Mouse (Mus musculus): ENCODE measurements around the gene Arl6ip4.

The Arl6ip4 gene

GRCm38 (mm10) chr5:124095077-124095581 is 20.8 kb upstream of the Arl6ip4 start:
- peak; percentile 79 for DNase-seq

DNA sequence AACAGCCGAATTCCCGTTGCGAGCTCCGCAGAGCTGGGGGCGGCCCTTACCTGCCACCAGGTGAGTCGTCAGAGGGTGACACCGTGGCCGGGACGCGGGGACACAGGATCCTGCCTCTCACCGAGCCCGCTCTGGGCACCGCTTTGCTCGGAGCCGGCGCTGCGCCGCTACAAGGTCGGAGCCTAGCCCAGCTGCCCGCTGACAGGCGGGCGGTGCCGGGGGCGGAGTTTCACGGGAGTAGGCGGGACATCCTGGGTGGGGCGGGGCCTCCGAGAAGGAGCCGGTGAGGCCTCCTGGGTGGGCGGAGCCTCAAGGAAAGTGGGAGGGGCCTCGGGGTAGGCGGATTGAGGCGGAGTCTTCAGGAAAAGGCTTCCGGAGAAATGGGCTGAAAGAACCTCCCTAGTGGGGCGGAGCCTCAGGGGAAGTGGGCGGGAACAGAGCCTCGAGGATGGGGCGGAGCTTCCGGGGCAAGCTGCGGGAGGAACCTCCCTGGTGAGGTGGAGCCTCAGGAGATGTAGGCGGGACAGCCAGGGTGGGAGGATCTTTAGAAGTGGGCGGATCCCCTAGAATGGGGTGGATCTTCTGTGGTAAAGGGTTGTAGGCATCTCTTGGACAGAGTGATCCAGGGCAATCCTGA is 20.2 kb upstream of the Arl6ip4 start, which contains the start of gene Abcb9:
Gene Abcb9 (minus strand): TSS at position 203 of the 637 bp plus-strand sequence.
- DNase-seq = peak; percentile 99

- DNase-seq = no peak
These were observed 17.0 kb upstream of the Arl6ip4 start for GRCm38 (mm10) chr5:124098923-124099322.

- no peak for DNase-seq
These were observed 15.5 kb upstream of the Arl6ip4 start for GRCm38 (mm10) chr5:124100128-124101044.

DNA sequence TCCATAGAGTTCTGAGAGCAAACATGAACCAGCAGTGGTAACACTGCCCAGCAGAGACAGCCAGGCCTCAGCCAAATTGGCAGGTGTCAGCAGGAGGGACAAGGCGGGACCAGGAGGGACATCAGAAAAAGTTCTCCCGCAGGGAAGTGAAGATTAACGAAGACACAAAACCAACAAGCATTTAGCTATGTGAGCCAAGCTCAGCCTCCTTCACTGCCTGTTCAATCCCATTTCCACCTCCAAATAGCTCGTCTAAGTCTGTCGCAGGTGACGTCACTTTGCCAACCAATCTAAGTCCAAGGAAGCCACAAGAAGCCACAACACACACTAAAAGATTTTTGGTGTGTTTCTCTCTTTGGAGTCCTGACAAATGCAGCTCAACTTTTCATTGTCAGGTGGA is 13.6 kb upstream of the Arl6ip4 start:
- no peak for DNase-seq

DNA sequence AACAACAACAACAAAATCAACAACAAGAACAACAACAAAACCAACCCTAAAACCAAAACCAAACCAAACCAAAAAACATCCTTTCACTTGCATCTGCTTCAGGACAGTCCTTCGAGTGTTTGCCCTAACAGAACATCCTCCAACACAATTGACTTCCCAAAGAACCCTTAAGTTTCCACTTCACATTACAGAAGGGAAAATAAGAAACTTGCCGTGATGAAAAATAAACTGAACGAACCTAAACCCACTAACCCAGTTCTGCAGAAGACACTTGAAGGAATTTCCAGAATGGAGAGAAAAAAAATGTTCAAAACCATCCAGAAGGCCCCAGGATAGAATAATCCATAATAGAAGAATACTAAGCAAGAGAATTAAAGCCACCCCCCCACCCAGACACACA is 12.9 kb upstream of the Arl6ip4 start:
- DNase-seq = no peak

DNA sequence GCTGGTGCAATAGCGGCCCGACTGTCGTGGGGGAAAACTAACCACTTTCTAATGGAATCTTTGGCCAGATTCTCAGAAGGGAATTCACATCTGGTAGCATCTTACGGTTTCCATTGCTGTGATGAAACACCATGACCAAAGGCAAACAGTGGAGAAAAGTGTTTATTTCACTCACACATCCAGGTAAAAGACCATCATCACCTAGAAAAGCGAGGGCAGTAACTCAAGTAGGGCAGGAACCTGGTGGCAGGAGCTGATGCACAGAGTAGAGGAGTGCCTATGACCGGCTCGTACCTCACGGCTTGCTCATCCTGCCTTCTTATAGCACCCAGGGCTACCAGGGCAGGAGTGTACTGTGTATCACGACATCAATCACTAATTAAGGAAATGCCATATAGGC is 12.3 kb upstream of the Arl6ip4 start:
- DNase-seq = no peak

DNA sequence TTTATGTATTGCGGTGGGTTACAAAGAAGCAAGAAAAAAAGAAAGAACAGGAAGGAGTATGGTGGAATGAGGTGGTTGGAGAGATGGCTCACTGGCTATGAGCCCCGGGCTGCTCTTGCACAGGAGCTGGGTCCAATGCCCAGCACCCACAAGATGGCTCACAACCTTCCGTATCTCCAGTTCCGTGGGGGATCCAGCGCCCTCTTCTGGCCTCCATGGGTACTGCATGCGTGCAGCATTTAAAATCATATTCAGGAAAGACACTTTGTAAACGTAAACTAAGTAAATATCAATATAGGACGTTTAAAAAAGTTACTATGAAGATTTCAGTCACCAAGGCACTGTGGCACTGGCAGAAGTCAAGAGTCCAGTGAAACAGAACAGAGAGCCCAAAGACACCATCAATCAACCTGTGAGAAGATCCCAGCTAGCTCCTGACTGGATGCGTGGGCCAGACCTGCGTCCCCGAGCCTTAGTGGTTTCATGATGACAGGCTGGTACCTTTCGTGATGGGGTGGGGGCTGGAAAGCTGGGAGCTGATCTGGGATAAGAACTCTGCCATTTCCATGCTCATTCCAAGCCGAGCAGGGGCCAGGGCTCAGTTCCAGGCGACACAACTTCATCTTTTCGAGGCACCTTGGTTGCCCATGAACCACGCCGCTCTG is 4.7 kb upstream of the Arl6ip4 start:
- no peak for DNase-seq

DNA sequence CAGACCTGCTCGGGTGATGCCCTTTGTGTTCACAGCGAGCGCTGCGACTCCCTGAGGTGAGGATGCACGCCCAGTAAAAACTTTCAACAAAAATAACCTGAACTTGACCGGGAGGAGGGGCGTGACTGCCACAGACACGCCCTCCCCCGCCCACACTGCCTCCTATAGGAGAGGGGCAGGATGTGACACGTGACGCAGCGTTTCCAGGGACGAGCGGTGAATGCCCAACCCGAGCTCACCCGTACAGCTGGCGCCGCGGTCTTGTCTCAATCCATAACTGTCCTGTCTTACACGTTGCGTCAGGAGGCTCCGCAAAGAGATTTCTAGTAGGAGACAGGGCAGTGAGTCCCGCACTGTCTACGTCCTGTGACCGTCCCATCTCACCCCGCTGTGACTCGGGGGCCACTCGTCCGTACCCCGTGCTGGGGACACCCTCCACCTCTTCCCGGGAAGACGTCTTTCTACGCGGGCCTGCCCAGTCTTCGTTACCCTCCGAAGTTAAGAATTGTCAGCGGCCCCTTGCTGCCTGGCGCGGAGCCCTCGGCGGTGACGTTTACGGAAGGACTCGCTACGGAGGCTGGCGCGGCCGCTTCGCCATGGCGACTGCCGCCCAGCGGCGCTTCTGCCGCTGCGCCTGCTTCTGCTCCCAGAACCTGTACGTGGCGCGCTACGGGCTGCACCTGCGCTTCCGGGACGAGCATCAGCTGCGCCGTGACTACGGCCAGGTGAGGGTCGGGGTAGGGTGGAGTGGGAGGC is 4.0 kb upstream of the Arl6ip4 start, which contains the start of gene Ogfod2:
Gene Ogfod2 (plus strand): TSS at position 556 of the 756 bp plus-strand sequence.
- DNase-seq = peak; percentile 94

DNA sequence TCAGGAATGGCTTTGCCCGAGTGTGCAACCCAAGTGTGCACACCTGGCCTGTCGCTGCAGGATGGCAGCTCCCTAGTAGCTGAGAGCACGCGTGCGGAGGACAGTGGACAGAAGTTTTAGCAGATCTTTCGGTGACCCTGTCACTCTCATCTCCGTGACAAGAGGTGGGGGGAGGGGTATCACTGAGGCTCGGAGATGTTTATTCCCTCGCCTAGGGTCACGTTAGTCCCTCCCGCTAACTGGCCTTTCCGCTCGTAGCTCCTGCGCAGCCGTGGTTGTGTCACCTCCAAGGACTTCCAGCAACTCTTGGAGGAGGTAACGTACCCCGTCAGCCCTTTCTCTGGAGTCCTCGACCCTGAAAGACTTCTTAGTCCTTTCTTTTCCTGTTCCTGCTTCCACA is 3.4 kb upstream of the Arl6ip4 start:
- no peak for DNase-seq

DNA sequence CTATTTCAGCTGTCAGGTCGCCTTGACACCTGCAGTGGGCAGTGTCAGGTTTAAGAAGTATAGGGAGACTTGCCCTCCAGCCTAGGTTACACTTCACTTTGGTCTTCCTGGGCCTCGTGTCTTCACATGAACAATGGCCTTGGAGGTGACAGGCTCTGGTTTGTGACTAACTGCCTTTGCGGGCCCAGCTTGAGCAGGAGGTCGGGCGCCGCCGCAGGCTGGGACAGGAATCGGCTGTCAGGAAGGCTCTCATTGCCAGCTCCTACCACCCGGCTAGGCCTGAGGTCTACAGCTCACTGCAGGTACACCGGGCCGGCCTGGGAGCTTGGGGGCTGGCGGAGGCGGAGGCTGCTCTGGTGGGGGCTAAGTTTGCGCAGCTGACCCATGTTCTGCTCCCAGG is 2.9 kb upstream of the Arl6ip4 start:
- DNase-seq = peak; percentile 77

GRCm38 (mm10) chr5:124114276-124115025 is 1.4 kb upstream of the Arl6ip4 start:
- DNase-seq = peak; percentile 67

- DNase-seq = no peak
These were observed 358 bp upstream of the Arl6ip4 start for GRCm38 (mm10) chr5:124115531-124115930.

DNA sequence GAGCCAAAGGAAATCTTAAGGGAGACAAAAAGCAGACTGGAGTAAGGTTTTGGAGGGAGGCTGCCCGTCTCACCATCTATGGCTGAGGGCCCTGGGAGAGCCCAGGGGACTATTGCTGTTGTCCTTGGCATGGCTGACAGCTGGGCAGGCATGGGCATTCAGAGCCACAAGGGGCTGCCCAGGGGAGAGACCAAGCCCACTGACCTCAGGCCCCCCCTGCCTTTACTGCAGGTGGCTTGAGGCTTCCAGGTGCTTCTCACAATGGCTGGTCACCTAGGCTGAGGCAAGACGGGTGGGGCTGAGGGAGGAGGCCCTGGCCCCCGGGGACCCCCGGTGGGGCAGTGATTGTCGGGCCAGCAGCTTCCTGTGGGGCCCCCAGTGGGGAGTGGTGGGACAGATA is 3.3 kb downstream of the Arl6ip4 start:
- DNase-seq = peak; percentile 37

DNA sequence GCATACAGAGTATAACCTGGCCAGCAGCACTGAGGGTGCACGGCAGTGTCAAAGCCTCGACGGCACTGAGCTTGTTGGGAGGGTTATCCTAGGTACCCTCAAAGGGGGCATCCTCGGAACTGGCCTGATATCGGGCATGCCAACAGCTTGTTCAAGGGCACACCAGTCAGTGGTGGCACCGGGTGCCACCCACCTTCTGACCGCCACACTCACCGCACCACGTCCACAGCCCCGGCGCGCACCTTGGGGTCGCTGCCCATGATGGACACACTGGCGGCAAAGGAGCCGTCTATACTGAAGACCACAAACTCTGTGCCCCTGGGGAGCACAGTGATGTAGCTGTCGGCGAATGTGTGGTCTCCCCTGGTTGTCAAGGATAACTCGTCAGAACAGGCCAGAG is 6.5 kb downstream of the Arl6ip4 start:
- no peak for DNase-seq

DNA sequence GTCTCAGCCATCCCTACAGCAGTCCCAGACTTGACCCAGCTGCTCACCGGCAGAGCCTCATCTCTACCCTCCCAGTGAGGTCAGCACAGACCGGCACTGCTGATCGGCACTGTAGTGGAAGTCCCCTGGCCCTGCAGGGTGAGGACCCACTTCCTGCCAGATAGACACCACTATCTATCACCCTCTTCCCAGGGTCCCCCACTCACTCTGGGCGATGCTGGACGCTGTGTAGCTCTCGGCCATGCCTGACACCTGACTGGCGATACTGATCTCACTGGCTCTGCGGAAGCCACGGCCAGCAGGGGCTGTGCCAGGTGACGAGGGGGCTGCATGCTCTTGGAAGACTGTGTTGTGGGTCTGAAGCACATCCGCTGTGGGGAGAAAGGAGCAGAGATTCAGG is 9.2 kb downstream of the Arl6ip4 start:
- DNase-seq = no peak

DNA sequence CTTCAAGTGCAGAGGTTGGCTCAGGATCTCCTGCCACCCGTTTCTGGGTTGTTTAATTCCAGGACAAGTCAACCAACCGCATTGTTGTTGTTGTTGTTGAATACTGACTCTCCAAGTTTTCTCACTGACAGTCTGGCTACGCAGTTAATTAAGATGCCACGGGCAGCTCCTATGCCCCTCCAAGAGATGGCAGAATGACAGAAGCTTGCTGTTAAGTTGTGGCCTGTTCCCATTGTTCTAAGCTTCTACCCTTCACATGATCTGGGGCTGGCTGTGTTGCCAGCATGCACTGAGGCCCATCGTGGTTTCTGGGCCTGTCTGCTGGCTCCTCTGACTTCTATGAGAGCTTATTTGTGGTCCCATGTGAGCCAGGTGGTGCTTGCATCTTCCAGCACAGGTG is 18.4 kb downstream of the Arl6ip4 start:
- no peak for DNase-seq

GRCm38 (mm10) chr5:124138066-124138465 is 22.2 kb downstream of the Arl6ip4 start:
- DNase-seq = peak; percentile 45

DNA sequence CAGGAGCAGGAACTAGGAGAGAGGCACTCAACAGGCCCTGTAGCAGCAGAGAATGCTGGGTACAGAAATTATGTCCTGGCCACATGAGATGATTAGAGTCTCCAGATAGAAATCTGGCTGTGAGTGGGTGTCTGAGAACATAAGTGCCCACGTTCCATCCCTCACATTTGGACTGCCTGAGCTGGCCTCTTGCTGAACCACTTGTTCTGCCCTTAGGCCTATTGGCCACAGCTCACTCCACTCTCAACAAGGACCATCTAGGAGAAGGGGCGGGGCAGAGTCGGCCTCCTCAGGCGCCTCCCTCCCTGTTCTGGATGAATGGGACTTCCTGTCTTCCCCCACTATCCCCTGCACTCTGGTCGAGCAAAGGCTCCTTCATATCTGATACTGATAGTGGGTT is 33.1 kb downstream of the Arl6ip4 start:
- no peak for DNase-seq

DNA sequence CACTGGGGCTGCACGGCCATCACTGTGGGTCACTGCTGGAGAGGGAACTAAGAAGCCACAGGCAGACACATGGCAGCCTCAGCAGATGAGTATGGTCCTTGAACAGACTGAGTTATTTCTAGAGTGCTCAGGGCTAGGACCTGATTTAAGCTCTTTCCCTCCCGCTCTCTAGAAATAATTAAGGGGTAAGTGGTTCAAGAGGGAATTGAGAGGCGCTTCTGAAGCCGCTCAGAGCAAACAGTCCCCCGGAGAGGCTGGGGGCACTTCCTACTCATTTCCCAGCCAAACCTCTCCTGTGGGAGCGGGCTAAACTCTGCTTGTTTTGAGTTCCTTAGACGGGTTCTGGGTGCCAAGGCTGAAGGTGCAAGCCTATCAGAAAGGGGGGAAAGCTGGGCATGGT is 35.0 kb downstream of the Arl6ip4 start:
- no peak for DNase-seq

DNA sequence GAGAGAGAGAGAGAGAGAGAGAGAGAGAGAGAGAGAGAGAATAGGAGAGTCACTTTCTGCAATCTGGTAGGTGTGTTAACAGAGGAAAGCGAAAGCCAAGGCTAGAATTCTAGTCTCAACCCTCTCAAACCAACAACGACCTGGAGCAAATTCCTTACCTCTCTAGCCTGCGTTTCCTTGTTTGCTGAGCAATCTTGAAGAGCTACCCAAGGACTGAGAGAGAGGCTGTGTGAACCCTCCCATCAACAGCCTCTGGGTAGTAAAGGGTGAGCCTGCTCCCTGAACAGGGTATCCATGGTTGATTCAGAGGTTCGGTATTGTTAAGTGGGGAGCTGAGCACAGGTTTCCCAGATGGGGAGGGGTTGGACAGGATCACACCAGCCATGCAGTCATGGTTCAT is 36.8 kb downstream of the Arl6ip4 start:
- no peak for DNase-seq

- DNase-seq = no peak
These were observed 40.1 kb downstream of the Arl6ip4 start for GRCm38 (mm10) chr5:124155943-124156342.
